Mouse (Mus musculus) midbrain, embryonic 12.5 days (tissue): ENCODE measurements around the gene Ethe1. TPM values are rescaled to one million over a fixed set of nuclear protein-coding genes. Genes with fewer than 3 reads are reported as not detected.
"Not testable (repeated sequence)": the region's sequence is repeated elsewhere in the genome, so short reads cannot be mapped to it uniquely, and the experiment has no call there.

Experiments
- ATAC-seq: fragments of 200-750 bp; cut with Nextera tagmentation; 2 replicates; pipeline ENCODE4 v1.8.0; 2017; ENCODE audit warnings: low read depth, moderate TSS enrichment, moderate library complexity; ENCODE audit not compliant: low FRiP score
- H3K27ac ChIP-seq: fragments of 300-500 bp; sonication (generic); replicated peaks from 2 replicates; pipeline ENCODE4 v1.5.1; 2016; ENCODE audit warnings: mild to moderate bottlenecking
- H3K27me3 ChIP-seq: fragments of 300-500 bp; sonication (generic); 2 replicates; pipeline ENCODE4 v1.6.1; 2016; ENCODE audit warnings: mild to moderate bottlenecking
- H3K36me3 ChIP-seq: fragments of 300-500 bp; sonication (generic); 2 replicates; pipeline ENCODE4 v1.6.1; 2016
- H3K4me1 ChIP-seq: fragments of 300-500 bp; sonication (generic); 2 replicates; pipeline ENCODE4 v1.6.1; 2016
- H3K4me2 ChIP-seq: fragments of 300-500 bp; sonication (generic); replicated peaks from 2 replicates; pipeline ENCODE4 v1.6.1; 2016; ENCODE audit warnings: mild to moderate bottlenecking, moderate library complexity
- H3K4me3 ChIP-seq: fragments of 300-500 bp; sonication (generic); 2 replicates; pipeline ENCODE4 v1.5.1; 2016; ENCODE audit warnings: mild to moderate bottlenecking
- H3K9ac ChIP-seq: fragments of 300-500 bp; sonication (generic); replicated peaks from 2 replicates; pipeline ENCODE4 v1.6.1; 2016; ENCODE audit warnings: mild to moderate bottlenecking, moderate library complexity
- H3K9me3 ChIP-seq: fragments of 300-500 bp; sonication (generic); 2 replicates; pipeline ENCODE4 v1.6.1; 2016; ENCODE audit warnings: mild to moderate bottlenecking
- WGBS: fragments of 180-500 bp; shearing (Covaris S2); methylation state at CpG from one replicate; pipeline ENCODE4 v1.1.7; 2016; 5-methylcytosine and 5-hydroxymethylcytosine counted together
- polyA plus RNA-seq: library from polyadenylated mRNA; unstranded; fragments of >200 nt; fragmentation: Nextera tagmentation; extraction: Ambion mirVana; gene quantifications from 2 replicates; pipeline ENCODE4 v1.2.1, GENCODE M21; 2016

Gene Ethe1
- polyA plus RNA-seq, 1 experiment from 2014 or later: 14.8 TPM

- H3K9ac ChIP-seq, H3K27ac ChIP-seq, H3K9me3 ChIP-seq, H3K4me1 ChIP-seq, ATAC-seq, H3K36me3 ChIP-seq, H3K4me3 ChIP-seq, H3K4me2 ChIP-seq: not testable (repeated sequence)
- H3K27me3 ChIP-seq: peaks cover 20% of the 10 kb centered on the region
- WGBS: 87% methylated on average over 8 of the region's 8 CpGs
Measured at GRCm38 (mm10) chr7:24618374-24618773, 31.0 kb downstream of the Ethe1 start.

GRCm38 (mm10) chr7:24619671-24620397 is 32.5 kb downstream of the Ethe1 start:
- 56% methylated on average over 13 of the region's 13 CpGs for WGBS
- H3K9me3 ChIP-seq: peaks cover 5% of the 10 kb centered on the region
- no peak overlapping the region for H3K4me3 ChIP-seq
- peaks cover 10% of the 10 kb centered on the region for H3K27me3 ChIP-seq
- no peak overlapping the region for H3K4me2 ChIP-seq
- no peaks in the 10 kb centered on the region for H3K36me3 ChIP-seq
- H3K9ac ChIP-seq: no peak overlapping the region
- no peak for ATAC-seq
- H3K27ac ChIP-seq: no peak overlapping the region
- no peaks in the 10 kb centered on the region for H3K4me1 ChIP-seq

- H3K27ac ChIP-seq: no peak overlapping the region
- H3K9ac ChIP-seq: no peak overlapping the region
- H3K4me3 ChIP-seq: no peak overlapping the region
- ATAC-seq: no peak
- H3K4me1 ChIP-seq: no peaks in the 10 kb centered on the region
- H3K9me3 ChIP-seq: peaks cover 5% of the 10 kb centered on the region
- no peak overlapping the region for H3K4me2 ChIP-seq
- no peaks in the 10 kb centered on the region for H3K36me3 ChIP-seq
- 84% methylated on average over 3 of the region's 3 CpGs for WGBS
- H3K27me3 ChIP-seq: peaks cover 16% of the 10 kb centered on the region
Measured at GRCm38 (mm10) chr7:24621193-24621592, 33.9 kb downstream of the Ethe1 start.

GRCm38 (mm10) chr7:24622967-24623366 is 35.6 kb downstream of the Ethe1 start:
- no peak overlapping the region for H3K9ac ChIP-seq
- H3K27me3 ChIP-seq: peaks cover 25% of the 10 kb centered on the region
- ATAC-seq: no peak
- no peak overlapping the region for H3K4me3 ChIP-seq
- peaks cover 5% of the 10 kb centered on the region for H3K9me3 ChIP-seq
- no peaks in the 10 kb centered on the region for H3K4me1 ChIP-seq
- WGBS: 80% methylated on average over 6 of the region's 6 CpGs
- no peaks in the 10 kb centered on the region for H3K36me3 ChIP-seq
- no peak overlapping the region for H3K27ac ChIP-seq
- H3K4me2 ChIP-seq: no peak overlapping the region

- H3K4me1 ChIP-seq: peaks cover 5% of the 10 kb centered on the region
- H3K27ac ChIP-seq: no peak overlapping the region
- H3K9me3 ChIP-seq: no peaks in the 10 kb centered on the region
- WGBS: 9% methylated on average over 33 of the region's 33 CpGs
- H3K9ac ChIP-seq: peak overlapping the region; percentile 49; the same call in 1 of the 2 replicates
- H3K36me3 ChIP-seq: no peaks in the 10 kb centered on the region
- peaks cover 19% of the 10 kb centered on the region for H3K27me3 ChIP-seq
- H3K4me2 ChIP-seq: peak overlapping the region; percentile 54
- ATAC-seq: peak; percentile 87
- peak overlapping the region; percentile 34 for H3K4me3 ChIP-seq
Measured at GRCm38 (mm10) chr7:24628685-24629610, 41.6 kb downstream of the Ethe1 start.

- 73% methylated on average over 4 of the region's 4 CpGs for WGBS
- no peaks in the 10 kb centered on the region for H3K9me3 ChIP-seq
- H3K27me3 ChIP-seq: peaks cover 19% of the 10 kb centered on the region
- peaks cover 5% of the 10 kb centered on the region for H3K4me1 ChIP-seq
- H3K4me3 ChIP-seq: no peak overlapping the region
- H3K36me3 ChIP-seq: no peaks in the 10 kb centered on the region
- H3K9ac ChIP-seq: no peak overlapping the region
- no peak overlapping the region for H3K27ac ChIP-seq
- no peak overlapping the region for H3K4me2 ChIP-seq
- no peak for ATAC-seq
Measured at GRCm38 (mm10) chr7:24629672-24630071, 42.3 kb downstream of the Ethe1 start.

- H3K4me1 ChIP-seq: peaks cover 5% of the 10 kb centered on the region
- no peak overlapping the region for H3K27ac ChIP-seq
- WGBS: 75% methylated on average over 10 of the region's 10 CpGs
- H3K9ac ChIP-seq: no peak overlapping the region
- no peaks in the 10 kb centered on the region for H3K9me3 ChIP-seq
- no peak overlapping the region for H3K4me3 ChIP-seq
- H3K27me3 ChIP-seq: peaks cover 19% of the 10 kb centered on the region
- ATAC-seq: no peak
- no peaks in the 10 kb centered on the region for H3K36me3 ChIP-seq
- no peak overlapping the region for H3K4me2 ChIP-seq
Measured at GRCm38 (mm10) chr7:24630116-24630880, 43.0 kb downstream of the Ethe1 start.

GRCm38 (mm10) chr7:24636264-24636663 is 48.9 kb downstream of the Ethe1 start, which contains the start of gene Lypd3:
Gene Lypd3, plus strand, starts transcription at chr7:24636550.
- Histone ChIP-seq H3K4me3 (peak within 1 kb of the TSS; percentile 39), H3K9ac (no peak within 1 kb of the TSS), H3K4me1 (peaks cover 26% of the 10 kb centered on the region), H3K36me3 (no peaks in the 10 kb centered on the region), H3K27ac (no peak within 1 kb of the TSS), H3K27me3 (peaks cover 53% of the 10 kb centered on the region), H3K4me2 (peak within 1 kb of the TSS; percentile 66), H3K9me3 (no peaks in the 10 kb centered on the region)
- ATAC-seq: no peak
- 14% methylated on average over 15 of the region's 15 CpGs for WGBS

GRCm38 (mm10) chr7:24637046-24637445 is 49.7 kb downstream of the Ethe1 start:
- H3K36me3 ChIP-seq: no peaks in the 10 kb centered on the region
- H3K4me1 ChIP-seq: peaks cover 26% of the 10 kb centered on the region
- no peak overlapping the region for H3K27ac ChIP-seq
- no peaks in the 10 kb centered on the region for H3K9me3 ChIP-seq
- H3K4me2 ChIP-seq: peak overlapping the region; percentile 66
- peak; percentile 41; the same call in 1 of the 2 replicates for ATAC-seq
- no peak overlapping the region for H3K9ac ChIP-seq
- peak overlapping the region; percentile 39 for H3K4me3 ChIP-seq
- peaks cover 60% of the 10 kb centered on the region for H3K27me3 ChIP-seq
- under 1% methylated on average over 18 of the region's 18 CpGs for WGBS

- WGBS: 4% methylated on average over 35 of the region's 35 CpGs
- Histone ChIP-seq H3K9ac (peak overlapping the region; percentile 34; the same call in 1 of the 2 replicates), H3K27me3 (peaks cover 64% of the 10 kb centered on the region)
Measured at GRCm38 (mm10) chr7:24638026-24638856, 50.9 kb downstream of the Ethe1 start.

GRCm38 (mm10) chr7:24640450-24640849 is 53.1 kb downstream of the Ethe1 start:
- Histone ChIP-seq H3K9me3 (no peaks in the 10 kb centered on the region), H3K9ac (no peak overlapping the region), H3K27ac (no peak overlapping the region), H3K4me3 (no peak overlapping the region), H3K4me2 (no peak overlapping the region), H3K4me1 (peaks cover 26% of the 10 kb centered on the region), H3K27me3 (peaks cover 64% of the 10 kb centered on the region), H3K36me3 (no peaks in the 10 kb centered on the region)
- WGBS: 64% methylated on average over 13 of the region's 13 CpGs
- no peak for ATAC-seq

More at GRCm38 (mm10) chr7:24638026-24638856, 50.9 kb downstream of the Ethe1 start:
- ATAC-seq: no peak
- no peaks in the 10 kb centered on the region for H3K9me3 ChIP-seq
- H3K27ac ChIP-seq: no peak overlapping the region
- H3K4me2 ChIP-seq: peak overlapping the region; percentile 66
- no peaks in the 10 kb centered on the region for H3K36me3 ChIP-seq
- peak overlapping the region; percentile 39 for H3K4me3 ChIP-seq
- peaks cover 26% of the 10 kb centered on the region for H3K4me1 ChIP-seq
